Mouse (Mus musculus) lung, adult 2 months (tissue): ENCODE results near the gene Aox2. TPM values are rescaled to one million over a fixed set of nuclear protein-coding genes. Genes with fewer than 3 reads are reported as not detected.

Experiments
- DNase-seq: peaks from one replicate; pipeline ENCODE4 v3.0.0; 2022
- H3K4me1 ChIP-seq: fragments of 200-500 bp; 2 replicates; pipeline ENCODE4 v1.6.1; 2011; ENCODE audit warnings: low read length; ENCODE audit not compliant: control insufficient read depth, insufficient read depth
- H3K4me3 ChIP-seq: fragments of 200-500 bp; replicated peaks from 2 replicates; pipeline ENCODE3; 2011; ENCODE audit warnings: low read depth, mild to moderate bottlenecking, control low read depth, low read length; ENCODE audit errors: extremely low read depth
- CTCF ChIP-seq: fragments of 200-500 bp; IDR thresholded peaks from 2 replicates; pipeline ENCODE4 v1.5.1; 2011; ENCODE audit warnings: mild to moderate bottlenecking, low read length, control low read depth; ENCODE audit not compliant: insufficient read depth
- POLR2A ChIP-seq: fragments of 200-500 bp; IDR thresholded peaks from 2 replicates; pipeline ENCODE4 v1.6.1; 2011; ENCODE audit warnings: low read depth, mild to moderate bottlenecking, control low read depth, low read length, borderline replicate concordance; ENCODE audit errors: extremely low read depth
- WGBS: fragments of 180-500 bp; shearing (Covaris S2); methylation state at CpG from one replicate; pipeline ENCODE4 v1.1.7; 2018; 5-methylcytosine and 5-hydroxymethylcytosine counted together
- polyA plus RNA-seq: library from polyadenylated mRNA; depleted of rRNA; stranded (reverse); fragments of >200 nt; gene quantifications from 2 replicates; pipeline ENCODE4 v1.2.3, GENCODE M21; 2012; rRNA removed

Aox2 gene
- polyA plus RNA-seq, 1 experiment, result not detected

DNA sequence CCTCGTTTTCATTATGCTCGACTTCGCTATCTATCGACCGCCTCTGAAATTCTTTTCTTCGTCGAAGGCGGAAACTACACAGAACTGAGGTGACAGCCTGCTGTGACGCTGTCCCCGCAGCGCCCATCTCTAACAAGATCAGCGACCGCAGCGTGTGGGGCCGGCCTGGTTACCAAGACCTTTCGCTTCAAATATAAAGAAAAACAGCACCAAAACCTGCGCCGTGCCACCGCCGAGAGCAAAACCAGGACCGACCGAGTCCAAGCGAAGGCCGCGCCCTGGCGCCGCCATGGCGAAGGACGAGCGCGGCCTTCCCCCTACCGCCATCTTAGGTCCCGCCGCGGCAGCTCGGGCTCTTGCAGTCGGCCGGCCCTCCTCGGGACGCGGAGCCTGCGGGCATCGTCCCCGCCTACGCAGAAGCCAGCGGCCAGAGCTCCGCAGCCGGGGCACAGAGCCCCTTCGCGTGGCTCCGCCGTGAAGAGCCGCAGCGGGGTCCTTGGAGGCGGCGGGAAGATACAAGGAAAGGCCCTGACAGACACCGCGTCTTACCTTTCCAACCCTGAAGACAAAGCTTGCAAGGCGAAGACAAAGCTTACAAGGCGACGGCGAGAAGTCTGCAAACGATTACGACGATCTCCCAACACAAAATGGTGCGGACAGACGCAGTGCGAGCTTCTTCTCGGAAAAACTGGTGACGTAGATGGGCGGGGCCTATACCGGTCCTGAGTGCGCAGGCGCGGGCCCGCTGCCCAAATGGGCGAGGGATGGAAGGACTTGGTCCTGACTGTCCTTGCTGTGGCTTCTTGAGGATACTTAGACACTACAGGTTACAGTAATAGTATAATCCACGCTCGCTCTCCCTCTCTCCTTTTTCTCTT is 145.5 kb downstream of the Aox2 start, which contains the start of gene Clk1:
Clk1 (minus strand) TSS at position 696 of the 878 bp plus-strand sequence.
- peaks cover 7% of the 10 kb centered on the region for H3K4me1 ChIP-seq
- peak; percentile 99 for DNase-seq
- H3K4me3 ChIP-seq, result peak within 1 kb of the TSS; percentile 98
- TF ChIP-seq CTCF, result no peak
- peak; percentile 99 for TF ChIP-seq POLR2A
- WGBS, result under 1% methylated on average over 79 of the region's 79 CpGs

DNA sequence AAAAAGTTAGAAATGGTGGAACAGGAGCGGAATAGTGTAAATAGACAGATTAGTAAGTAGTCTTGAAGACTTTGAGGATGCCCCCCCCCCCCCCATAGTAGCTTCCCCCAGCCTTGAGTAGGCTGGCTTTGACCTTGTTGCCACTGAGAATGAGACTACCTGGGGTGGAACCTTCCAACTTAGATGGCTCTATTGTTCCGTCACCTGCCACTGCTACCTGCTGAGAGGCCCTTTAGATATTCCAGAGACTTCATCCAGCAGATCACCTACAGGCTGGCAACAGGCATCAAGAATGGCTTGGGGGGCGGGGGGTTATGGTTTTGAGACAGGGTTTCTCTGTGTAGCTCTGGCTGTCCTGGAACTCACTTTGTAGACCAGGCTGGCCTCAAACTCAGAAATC is 146.4 kb downstream of the Aox2 start:
- WGBS, result 88% methylated on average over 3 of the region's 3 CpGs
- DNase-seq, result no peak
- TF ChIP-seq POLR2A, result no peak
- TF ChIP-seq CTCF, result no peak
- peaks cover 4% of the 10 kb centered on the region; the same call in 1 of the 2 replicates for H3K4me1 ChIP-seq
- H3K4me3 ChIP-seq, result no peak overlapping the region

Other genes starting within 250 kb of the Aox2 start
- 9.5 and 18.0 TPM in 2 replicates for gene Aox1, start 248.4 kb upstream of the Aox2 start, polyA plus RNA-seq
- 23.9 and 41.6 TPM in 2 replicates for gene Aox3, start 165.2 kb upstream of the Aox2 start, polyA plus RNA-seq
- 0.05 and 0.51 TPM in 2 replicates for gene Aox4, start 67.9 kb upstream of the Aox2 start, polyA plus RNA-seq
- 14.5 and 20.3 TPM in 2 replicates for gene Bzw1, start 114.6 kb downstream of the Aox2 start, polyA plus RNA-seq
- 46.5 and 89.9 TPM in 2 replicates for gene Clk1, start 145.7 kb downstream of the Aox2 start, polyA plus RNA-seq
- 13.9 and 19.2 TPM in 2 replicates for gene Nif3l1, start 166.8 kb downstream of the Aox2 start, polyA plus RNA-seq
- 9.8 and 15.0 TPM in 2 replicates for gene Ppil3, start 167.2 kb downstream of the Aox2 start, polyA plus RNA-seq
- gene Orc2, start 226.8 kb downstream of the Aox2 start, polyA plus RNA-seq, result 9.4 and 9.8 TPM in 2 replicates